Mouse (Mus musculus): ENCODE data around the gene Metap1d.

GRCm38 (mm10) chr2:71546640-71547071 is 93.6 kb downstream of the Metap1d start, which contains the start of gene Dlx2:
- TF ChIP-seq EP300 (optimal IDR thresholded peaks at IDR 0.05) (no peak), CTCF (IDR thresholded peaks at IDR 0.05; ENCODE audit: low read depth) (no peak)

Measured in stomach, postnatal 0 days (tissue).